In genomic region chr9:107334356-107334755, GRCm38 (mm10) we compare ENCODE assay signal across 17 mouse cellular contexts. TPM values are rescaled to one million over a fixed set of nuclear protein-coding genes. Genes with fewer than 3 reads are reported as not detected.
DNase-seq lines count a peak whose midpoint lies in the region; ATAC-seq lines count a peak whose summit lies in the region.
"Had no signal": no experiment of that assay in that cellular context is flagged by ENCODE, and none has a peak within 500 bp of the region (broad histone marks: within the 10 kb centered on the region; RNA-seq: fewer than 3 reads in every experiment).

No protein-coding gene starts in this region.

- no peak overlapping the region for H3K4me3 ChIP-seq in kidney, embryonic 14.5 days (ENCODE audit: low read length)
- H3K4me3 ChIP-seq: erythroblast, embryonic 14.5 days; kidney, embryonic 15.5 days; midbrain, embryonic 10.5 days; stomach, embryonic 15.5 days had no signal

- no peak overlapping the region for H3K27ac ChIP-seq in kidney, embryonic 14.5 days (ENCODE audit: low read depth, low read length)
- H3K27ac ChIP-seq: kidney, embryonic 15.5 days; midbrain, embryonic 10.5 days; stomach, embryonic 15.5 days had no signal

- no peak overlapping the region for H3K4me2 ChIP-seq in kidney, embryonic 14.5 days (replicated peaks; ENCODE audit: low read depth, low read length)
- H3K4me2 ChIP-seq: kidney, embryonic 15.5 days; liver, embryonic 11.5 days; stomach, embryonic 15.5 days had no signal

- peaks cover 11% of the 10 kb centered on the region; the same call in 1 of the 2 replicates for H3K4me1 ChIP-seq in kidney, embryonic 14.5 days (ENCODE audit: control insufficient read depth, insufficient read depth, low read length)

- DNase-seq in cerebellum, adult 11 months: peak; percentile 16
- no peak for DNase-seq in cerebellum, postnatal 25 days
- peak; percentile 57 to 61 for DNase-seq in spleen, postnatal 36 days (ENCODE audit: low spot score in 2 of 2)
- DNase-seq in spleen, postnatal 4 days (ENCODE audit: low spot score in 2 of 2): no peak
- peak; percentile 77 to 87 for DNase-seq in natural killer cell, adult 2 months (ENCODE audit: low spot score in 2 of 2)
- DNase-seq in thymus, postnatal 4 days: peak; percentile 45
- no peak for DNase-seq in urinary bladder, postnatal 36 days (ENCODE audit: low spot score in 2 of 2)
- DNase-seq: adrenal gland, adult 8-10 months; cerebellum, adult 18-20 months; lung, postnatal 14 days had no signal

- H3K36me3 ChIP-seq in kidney, embryonic 14.5 days (ENCODE audit: control insufficient read depth, insufficient read depth, low read length): peaks cover 3% of the 10 kb centered on the region; the same call in 1 of the 2 replicates
- H3K36me3 ChIP-seq: stomach, embryonic 15.5 days had no signal

- 82% methylated on average over 6 of the region's 6 CpGs for WGBS in kidney, embryonic 14.5 days

- ATAC-seq in kidney, embryonic 14.5 days (ENCODE audit: low FRiP score, low TSS enrichment): no peak
- ATAC-seq: forebrain, embryonic 14.5 days had no signal

- no peaks in the 10 kb centered on the region for H3K9me3 ChIP-seq in kidney, embryonic 14.5 days (ENCODE audit: control insufficient read depth, low read length)
- H3K9me3 ChIP-seq: kidney, embryonic 15.5 days; midbrain, embryonic 10.5 days; stomach, embryonic 15.5 days had no signal

- no peak overlapping the region for H3K9ac ChIP-seq in kidney, embryonic 14.5 days (ENCODE audit: low read depth, low read length)
- H3K9ac ChIP-seq: kidney, embryonic 15.5 days; stomach, embryonic 15.5 days had no signal

- no peaks in the 10 kb centered on the region for H3K27me3 ChIP-seq in kidney, embryonic 14.5 days (ENCODE audit: control insufficient read depth, insufficient read depth, low read length)
- H3K27me3 ChIP-seq: kidney, embryonic 15.5 days; stomach, embryonic 15.5 days had no signal

RNA-seq across cellular contexts. Expression of gene Hemk1, which starts 3.8 kb away (rescaled TPM):
- 9.7 and 11.3 TPM in 2 replicates for polyA plus RNA-seq in kidney, embryonic 14.5 days (2014; fragmentation: Nextera tagmentation; extraction: Ambion mirVana)

RNA-seq across cellular contexts. Expression of gene 6430571L13Rik, which starts 6.0 kb away (rescaled TPM):
- 0.31 and 0.43 TPM in 2 replicates for polyA plus RNA-seq in kidney, embryonic 14.5 days (2014; fragmentation: Nextera tagmentation; extraction: Ambion mirVana)
- polyA plus RNA-seq: erythroblast, embryonic 14.5 days had no signal

RNA-seq across cellular contexts. Expression of gene Cish, which starts 38.5 kb away (rescaled TPM):
- 6.3 and 7.1 TPM in 2 replicates for polyA plus RNA-seq in kidney, embryonic 14.5 days (2014; fragmentation: Nextera tagmentation; extraction: Ambion mirVana)

RNA-seq across cellular contexts. Expression of gene Mapkapk3, which starts 44.7 kb away (rescaled TPM):
- polyA plus RNA-seq in kidney, embryonic 14.5 days (2014; fragmentation: Nextera tagmentation; extraction: Ambion mirVana): 3.8 and 6.5 TPM in 2 replicates

Comparison
In these comparisons a context has a peak if more than half of its experiments do, and no peak if none do; other contexts are left out.
1. DNase-seq: peak in cerebellum, adult 11 months (single experiment), spleen, postnatal 36 days (2 of 2), natural killer cell, adult 2 months (2 of 2) and thymus, postnatal 4 days (single experiment); none in cerebellum, postnatal 25 days (0 of 2), spleen, postnatal 4 days (0 of 2) and urinary bladder, postnatal 36 days (0 of 2).